Mouse (Mus musculus) C2C12 (cell line): Measurements from ENCODE around the gene Ect2l. TPM values are rescaled to one million over a fixed set of nuclear protein-coding genes. Genes with fewer than 3 reads are reported as not detected.

ENCODE experiments used
- H3K27me3 ChIP-seq: one replicate; pipeline ENCODE4 v1.6.1; 2011; ENCODE audit not compliant: control insufficient read depth, insufficient read depth, insufficient read length
- H3K36me3 ChIP-seq: one replicate; pipeline ENCODE4 v1.6.1; 2011; ENCODE audit not compliant: control insufficient read depth, insufficient read depth
- H3K4me3 ChIP-seq: one replicate; pipeline ENCODE4 v1.5.1; 2011; ENCODE audit warnings: mild to moderate bottlenecking, control low read depth; ENCODE audit not compliant: poor library complexity, insufficient read depth, severe bottlenecking
- H3K79me2 ChIP-seq: one replicate; pipeline ENCODE4 v1.6.1; 2011; ENCODE audit not compliant: control insufficient read depth, insufficient read depth
- H3K79me3 ChIP-seq: one replicate; pipeline ENCODE4 v1.6.1; 2011; ENCODE audit warnings: low read depth, control low read depth
- H3ac ChIP-seq: one replicate; pipeline ENCODE3; 2011; ENCODE audit warnings: low read depth; ENCODE audit not compliant: control insufficient read depth, insufficient read length
- CEBPB ChIP-seq: IDR thresholded peaks from one replicate; pipeline ENCODE4 v1.6.1; 2011; ENCODE audit warnings: low read depth, mild to moderate bottlenecking, control low read depth, moderate library complexity
- CTCF ChIP-seq: IDR thresholded peaks from one replicate; pipeline ENCODE4 v1.5.1; 2011; ENCODE audit not compliant: control insufficient read depth, insufficient read depth, insufficient read length
- FOSL1 ChIP-seq: IDR thresholded peaks from one replicate; pipeline ENCODE4 v1.8.0; 2011; ENCODE audit warnings: mild to moderate bottlenecking, low read length; ENCODE audit not compliant: poor library complexity, insufficient read depth, severe bottlenecking
- MAX ChIP-seq: IDR thresholded peaks from one replicate; pipeline ENCODE4 v1.6.1; 2011; ENCODE audit warnings: mild to moderate bottlenecking, control low read depth
- MYOD1 ChIP-seq: IDR thresholded peaks from one replicate; pipeline ENCODE4 v1.6.1; 2011; ENCODE audit warnings: low read depth; ENCODE audit not compliant: control insufficient read depth, insufficient read length
- MYOG ChIP-seq: IDR thresholded peaks from one replicate; pipeline ENCODE4 v1.6.1; 2011; ENCODE audit not compliant: control insufficient read depth, insufficient read length; ENCODE audit errors: extremely low read depth
- USF1 ChIP-seq: IDR thresholded peaks from one replicate; pipeline ENCODE4 v1.6.1; 2011; ENCODE audit warnings: low read depth, mild to moderate bottlenecking, control low read depth, moderate library complexity
- polyA plus RNA-seq: library from polyadenylated mRNA; unstranded; fragments of >200 nt; fragmentation: generic; extraction: Trizol; gene quantifications from one replicate; pipeline ENCODE4 v1.2.1, GENCODE M21; 2012; ENCODE audit warnings: missing spikeins

The Ect2l gene
- polyA plus RNA-seq, 1 experiment, result 0.06 TPM

DNA sequence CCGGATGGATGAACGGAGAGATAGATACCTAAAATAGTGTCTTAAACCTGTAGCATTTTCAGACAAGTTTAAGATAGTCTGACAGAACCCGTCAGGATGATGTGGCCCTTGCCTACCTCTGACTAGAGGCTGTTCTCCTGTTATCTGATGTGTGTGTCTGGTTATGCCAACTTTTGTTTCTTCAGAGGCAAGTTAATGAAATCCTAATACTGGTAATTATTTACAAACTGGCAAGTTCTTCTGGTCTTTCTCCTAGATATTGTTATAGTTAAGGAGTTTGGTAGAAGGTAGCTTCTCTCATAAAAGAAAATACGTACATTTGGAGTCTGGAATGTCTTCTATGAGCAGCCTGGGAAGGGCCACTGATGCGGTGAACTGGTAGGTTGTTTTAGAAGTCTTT lies 80.4 kb downstream of the Ect2l start:
- Histone ChIP-seq H3K79me3 (no peaks in the 10 kb centered on the region), H3K79me2 (no peaks in the 10 kb centered on the region), H3K4me3 (no peak overlapping the region), H3ac (no peak overlapping the region), H3K36me3 (peaks cover 8% of the 10 kb centered on the region), H3K27me3 (no peaks in the 10 kb centered on the region)
- TF ChIP-seq MYOD1 (no peak), MAX (no peak)

DNA sequence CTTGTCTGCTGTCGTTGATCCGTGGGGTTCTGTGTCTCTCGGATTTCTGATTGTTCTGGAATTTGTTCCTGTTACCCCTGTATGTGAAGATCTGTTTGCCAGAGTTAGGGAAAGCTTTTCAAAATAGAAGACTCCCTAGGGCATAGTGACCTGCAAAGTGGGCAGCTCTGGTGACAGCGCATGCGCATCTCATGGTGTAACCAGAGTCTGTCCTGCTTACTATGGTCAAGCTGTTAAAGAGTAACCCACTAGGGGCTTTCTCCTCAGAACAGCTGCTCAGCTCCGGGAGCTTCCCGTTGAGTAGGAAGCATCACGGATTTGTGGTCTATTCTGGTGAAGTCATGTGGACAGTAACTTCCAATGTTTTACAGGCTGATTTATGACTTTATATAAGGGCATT lies 92.4 kb downstream of the Ect2l start:
- Histone ChIP-seq H3K4me3 (no peak overlapping the region), H3ac (no peak overlapping the region), H3K79me3 (no peaks in the 10 kb centered on the region), H3K36me3 (peaks cover 76% of the 10 kb centered on the region), H3K27me3 (no peaks in the 10 kb centered on the region), H3K79me2 (no peaks in the 10 kb centered on the region)
- TF ChIP-seq MAX (no peak), MYOG (no peak), MYOD1 (no peak), USF1 (no peak), CTCF (no peak), CEBPB (no peak), FOSL1 (no peak)

DNA sequence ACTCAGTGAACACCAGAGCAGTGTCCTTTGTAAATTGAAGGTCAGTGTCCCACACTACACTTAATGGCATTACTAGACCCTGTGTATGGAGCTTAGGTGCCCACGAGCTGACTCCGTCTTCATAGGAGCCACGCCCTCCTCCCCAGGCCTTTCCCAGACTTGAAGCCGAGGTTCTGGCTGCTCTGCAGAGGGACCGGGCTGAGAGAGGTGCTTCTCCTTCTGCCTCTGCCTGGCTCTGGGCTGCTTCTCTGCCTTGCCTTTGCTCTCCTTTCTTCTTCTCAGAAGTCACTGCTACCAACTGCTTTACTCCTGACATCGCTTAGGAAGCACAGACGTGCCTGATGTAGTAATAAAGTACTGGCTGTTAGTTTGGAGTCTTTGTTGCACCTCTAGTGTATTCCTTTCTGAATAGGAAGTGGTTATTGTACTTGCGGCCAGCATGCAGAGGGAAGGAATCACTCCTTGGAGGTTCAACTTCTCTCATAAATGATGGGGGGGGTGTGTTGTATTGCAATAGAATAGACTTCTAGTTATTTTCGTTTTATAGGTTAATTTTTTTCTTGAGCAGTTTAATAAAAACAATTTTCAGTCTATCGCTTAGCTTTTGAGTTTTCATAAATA lies 97.1 kb downstream of the Ect2l start:
- H3K4me3 ChIP-seq, result no peak overlapping the region
- TF ChIP-seq FOSL1 (no peak), MYOG (no peak), CTCF (no peak), MAX (no peak), CEBPB (no peak)

DNA sequence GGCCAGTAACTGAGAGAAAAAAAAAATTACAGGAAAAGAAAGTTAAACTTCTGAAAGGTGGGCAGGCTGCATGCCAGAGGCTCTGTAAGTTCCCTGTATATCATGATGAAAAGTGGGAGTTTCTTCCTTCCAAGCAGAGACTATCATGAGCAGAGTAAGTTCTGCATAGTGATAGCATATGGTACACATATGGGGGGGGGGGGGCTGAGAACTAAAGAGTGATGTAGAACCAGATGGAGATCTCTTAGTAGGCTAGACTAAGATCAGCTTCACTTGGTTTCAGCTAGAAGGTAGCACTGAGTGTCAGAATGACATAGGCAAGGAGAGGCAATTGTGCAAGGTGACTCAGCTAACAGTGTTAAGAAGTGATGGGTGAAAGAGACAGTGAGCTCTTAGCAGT lies 99.8 kb downstream of the Ect2l start:
- Histone ChIP-seq H3K79me3 (no peaks in the 10 kb centered on the region), H3ac (no peak overlapping the region), H3K36me3 (peaks cover 26% of the 10 kb centered on the region), H3K27me3 (no peaks in the 10 kb centered on the region), H3K4me3 (no peak overlapping the region), H3K79me2 (no peaks in the 10 kb centered on the region)
- no peak for TF ChIP-seq USF1
- TF ChIP-seq CTCF, result no peak
- TF ChIP-seq FOSL1, result no peak
- no peak for TF ChIP-seq MYOD1
- TF ChIP-seq CEBPB, result no peak
- no peak for TF ChIP-seq MYOG
- TF ChIP-seq MAX, result no peak

More for the DNA sequence above, 97.1 kb downstream of the Ect2l start:
- peaks cover 37% of the 10 kb centered on the region for H3K36me3 ChIP-seq
- no peaks in the 10 kb centered on the region for H3K79me3 ChIP-seq
- no peaks in the 10 kb centered on the region for H3K27me3 ChIP-seq
- no peak overlapping the region for H3ac ChIP-seq
- H3K79me2 ChIP-seq, result no peaks in the 10 kb centered on the region

DNA sequence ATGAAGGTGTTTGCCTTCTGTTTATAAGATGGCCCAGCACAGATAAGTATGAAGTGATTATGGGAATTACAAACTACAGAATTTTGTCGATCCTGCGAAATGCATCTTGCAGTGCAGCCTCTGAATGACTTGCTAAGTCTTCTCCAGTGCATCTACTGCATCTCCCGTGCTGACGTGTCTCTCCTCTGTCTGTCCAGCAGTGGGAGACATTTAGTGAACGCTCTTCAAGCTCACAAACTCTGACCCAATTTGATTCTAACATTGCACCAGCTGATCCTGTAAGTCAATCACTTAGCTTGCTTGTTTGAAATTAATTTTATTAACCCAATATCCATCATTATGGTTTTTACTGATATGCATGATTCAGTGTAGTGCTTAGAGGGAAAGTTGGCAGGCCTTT lies 103.2 kb downstream of the Ect2l start:
- TF ChIP-seq MAX, result no peak
- TF ChIP-seq MYOG, result no peak
- TF ChIP-seq CTCF, result no peak
- no peak for TF ChIP-seq CEBPB
- TF ChIP-seq USF1, result no peak
- no peak for TF ChIP-seq MYOD1
- TF ChIP-seq FOSL1, result no peak
- Histone ChIP-seq H3K4me3 (no peak overlapping the region), H3ac (no peak overlapping the region), H3K79me3 (no peaks in the 10 kb centered on the region), H3K36me3 (peaks cover 26% of the 10 kb centered on the region), H3K79me2 (no peaks in the 10 kb centered on the region), H3K27me3 (no peaks in the 10 kb centered on the region)

DNA sequence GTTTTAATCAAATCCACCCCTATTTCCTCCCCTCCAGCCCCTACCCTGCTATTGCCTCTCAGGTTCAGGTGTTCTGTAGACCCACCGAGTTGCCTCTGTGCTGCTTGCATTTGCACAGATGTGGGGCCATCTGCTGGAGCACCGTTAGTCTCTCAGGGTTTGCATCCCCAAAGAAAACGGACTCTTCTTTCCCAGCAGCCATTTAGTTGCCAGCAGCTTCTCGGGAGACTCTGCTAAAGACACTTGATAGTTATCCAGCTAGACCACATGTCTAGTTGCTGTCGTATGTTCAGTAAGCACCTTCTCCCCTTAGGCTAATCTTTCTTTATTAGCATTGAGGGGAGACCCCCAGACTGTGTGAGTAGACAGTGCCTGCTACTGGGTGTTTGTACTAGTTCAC lies 108.5 kb downstream of the Ect2l start:
- peaks cover 37% of the 10 kb centered on the region for H3K36me3 ChIP-seq

More for the DNA sequence above, 108.5 kb downstream of the Ect2l start:
- no peaks in the 10 kb centered on the region for H3K79me3 ChIP-seq
- no peak overlapping the region for H3K4me3 ChIP-seq
- no peaks in the 10 kb centered on the region for H3K27me3 ChIP-seq
- no peak overlapping the region for H3ac ChIP-seq
- no peak for TF ChIP-seq CTCF
- TF ChIP-seq MYOD1, result no peak
- no peak for TF ChIP-seq USF1
- TF ChIP-seq MAX, result no peak
- no peak for TF ChIP-seq FOSL1
- no peak for TF ChIP-seq MYOG
- no peaks in the 10 kb centered on the region for H3K79me2 ChIP-seq
